Mouse (Mus musculus) thymus, postnatal 0 days (tissue): ENCODE measurements at regions not wholly inside any gene's neighbourhood (a gene's known extent, or its start where the extent isn't known, plus 50 kb on each side); places are given as distances from the start of the nearest gene placed in this dataset.

Experiments
- DNase-seq: peaks from one replicate; pipeline ENCODE4 v3.0.0-alpha.2; 2015; ENCODE audit warnings: low spot score

- no peak for DNase-seq
These were observed 233.2 kb downstream of the Plpp3 start for GRCm38 (mm10) chr4:105390378-105390777.

DNA sequence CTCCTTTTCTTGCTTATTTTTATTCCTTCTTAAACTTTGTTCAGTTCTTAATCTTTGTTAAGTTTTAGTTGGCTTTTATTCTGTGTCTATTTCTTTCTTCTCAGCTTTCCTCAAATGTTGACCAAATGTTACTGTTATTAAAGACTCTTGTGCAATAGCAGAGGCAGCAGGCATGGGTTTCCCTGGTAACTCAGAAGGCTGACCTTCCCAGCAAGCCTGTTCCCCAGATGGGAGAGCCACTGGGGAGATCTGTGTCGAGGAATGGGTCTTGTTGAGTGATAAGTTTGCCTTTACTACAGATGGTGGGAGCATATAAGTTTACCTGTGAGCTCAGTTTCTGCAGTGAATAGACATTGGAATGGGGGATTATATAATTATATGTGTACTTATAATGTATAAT lies 237.2 kb downstream of the Plpp3 start:
- DNase-seq: no peak

- DNase-seq: no peak
These were observed 240.3 kb downstream of the Plpp3 start for GRCm38 (mm10) chr4:105397451-105397850.

- no peak for DNase-seq
These were observed 244.9 kb downstream of the Plpp3 start for GRCm38 (mm10) chr4:105402021-105402420.

DNA sequence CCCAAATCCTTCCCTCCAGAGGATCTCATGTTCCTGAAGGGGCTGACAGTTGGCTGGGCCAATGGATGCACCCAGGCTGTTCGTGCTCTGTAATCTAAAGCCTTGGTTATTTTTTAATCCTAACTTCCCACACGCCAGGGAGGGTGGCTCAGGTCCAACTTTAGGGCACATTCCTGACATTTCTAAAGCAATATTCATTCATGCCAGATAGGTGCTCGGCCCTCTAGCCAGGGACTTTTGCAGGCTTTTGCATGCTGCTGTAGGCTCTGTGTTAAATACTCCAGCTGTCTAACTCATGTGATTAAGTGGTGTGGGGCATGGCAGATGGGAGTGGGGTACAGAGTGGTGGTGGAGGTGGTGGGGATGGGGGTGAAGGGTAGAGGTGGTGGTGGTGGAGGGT lies 246.0 kb downstream of the Plpp3 start:
- no peak for DNase-seq

- no peak for DNase-seq
These were observed 246.5 kb downstream of the Plpp3 start for GRCm38 (mm10) chr4:105403686-105404085.

GRCm38 (mm10) chr4:105405728-105406127 lies 248.6 kb downstream of the Plpp3 start:
- DNase-seq: no peak

GRCm38 (mm10) chr4:105406786-105407464 lies 249.8 kb downstream of the Plpp3 start:
- DNase-seq: no peak

GRCm38 (mm10) chr4:105408896-105409295 lies 251.7 kb downstream of the Plpp3 start:
- no peak for DNase-seq

- no peak for DNase-seq
These were observed 260.0 kb downstream of the Plpp3 start for GRCm38 (mm10) chr4:105417166-105417565.

- DNase-seq: no peak
These were observed 265.3 kb downstream of the Plpp3 start for GRCm38 (mm10) chr4:105422466-105422865.

- DNase-seq: no peak
These were observed 266.6 kb downstream of the Plpp3 start for GRCm38 (mm10) chr4:105423727-105424201.

DNA sequence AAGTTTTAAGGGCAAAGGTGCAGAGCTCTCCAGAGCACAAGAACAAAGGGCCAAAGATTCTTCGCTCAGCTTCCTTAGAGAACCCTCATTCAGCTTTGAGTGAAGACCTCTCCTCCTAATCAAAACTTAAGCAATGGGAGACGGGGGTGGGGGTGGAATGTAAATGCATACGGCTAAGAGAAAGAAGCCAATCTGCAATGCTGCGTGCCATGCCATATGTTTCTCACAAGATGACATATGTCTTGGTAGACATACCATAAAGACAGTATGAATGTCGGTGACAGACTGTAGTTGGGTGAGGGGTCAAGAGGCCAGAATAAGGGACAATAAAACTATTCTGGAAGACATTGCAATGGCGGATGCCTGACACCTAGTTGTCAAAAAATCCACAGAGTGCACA lies 267.9 kb downstream of the Plpp3 start:
- no peak for DNase-seq

DNA sequence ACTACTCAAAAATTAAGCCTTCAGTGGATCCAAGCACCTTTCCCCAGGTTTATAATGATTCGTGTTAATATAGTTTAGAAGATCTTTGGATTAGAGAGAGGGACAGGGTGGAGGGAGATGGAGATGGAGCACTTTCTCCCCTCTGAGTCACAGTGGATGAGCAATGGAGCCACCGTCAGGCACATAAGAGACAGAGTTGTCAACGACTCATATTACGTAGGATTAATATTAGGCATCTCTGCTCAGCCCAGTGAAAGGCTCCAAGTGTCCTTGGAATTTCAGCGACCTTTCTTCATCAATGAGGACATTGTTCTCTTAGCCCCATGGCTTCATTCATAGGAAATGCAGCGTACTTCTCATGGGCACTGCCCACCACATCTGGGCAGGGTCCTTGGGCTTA lies 270.4 kb downstream of the Plpp3 start:
- DNase-seq: no peak

GRCm38 (mm10) chr4:105429381-105430100 lies 272.4 kb downstream of the Plpp3 start:
- DNase-seq: no peak

GRCm38 (mm10) chr4:105432461-105432860 lies 275.3 kb downstream of the Plpp3 start:
- DNase-seq: no peak

DNA sequence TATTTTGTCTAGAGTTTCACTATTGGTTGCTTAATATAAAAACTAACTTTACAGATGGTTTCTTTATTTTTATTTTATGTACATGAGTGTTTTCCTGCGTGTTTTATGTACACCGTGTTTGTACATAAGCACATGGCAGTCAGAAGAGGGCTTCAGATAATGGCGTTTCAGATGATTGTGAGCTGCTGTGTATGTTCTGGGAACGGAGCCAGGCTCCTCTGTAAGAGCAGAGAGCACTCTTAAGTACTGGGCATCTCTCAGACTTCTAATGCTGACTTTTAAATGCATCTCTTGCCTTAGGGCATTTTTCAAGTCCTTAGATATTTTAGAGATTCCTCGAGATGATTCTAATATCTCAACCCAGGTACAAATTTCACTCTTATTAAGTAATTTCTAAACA lies 280.0 kb downstream of the Plpp3 start:
- DNase-seq: no peak

- DNase-seq: no peak
These were observed 292.1 kb downstream of the Plpp3 start for GRCm38 (mm10) chr4:105449046-105449860.

DNA sequence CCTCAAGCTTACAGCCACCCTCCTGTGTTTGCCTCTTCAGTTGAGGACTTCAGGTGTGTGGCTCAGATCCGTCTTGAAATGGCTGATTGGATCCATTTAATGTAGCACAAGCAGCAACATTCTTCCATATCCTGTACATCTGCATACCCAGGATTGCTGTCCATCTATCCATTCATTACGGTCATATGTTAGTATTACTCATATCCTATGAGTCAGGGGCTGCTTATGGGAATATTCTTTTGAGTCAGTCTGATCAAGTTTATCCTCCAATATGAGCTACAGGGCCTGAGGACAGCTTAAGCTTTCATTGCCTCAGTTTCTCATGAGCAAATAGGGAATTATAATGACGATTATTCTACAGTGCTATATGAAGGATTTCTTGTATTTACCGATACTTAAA lies 293.7 kb downstream of the Plpp3 start:
- no peak for DNase-seq

- DNase-seq: no peak
These were observed 294.7 kb downstream of the Plpp3 start for GRCm38 (mm10) chr4:105451871-105452270.

DNA sequence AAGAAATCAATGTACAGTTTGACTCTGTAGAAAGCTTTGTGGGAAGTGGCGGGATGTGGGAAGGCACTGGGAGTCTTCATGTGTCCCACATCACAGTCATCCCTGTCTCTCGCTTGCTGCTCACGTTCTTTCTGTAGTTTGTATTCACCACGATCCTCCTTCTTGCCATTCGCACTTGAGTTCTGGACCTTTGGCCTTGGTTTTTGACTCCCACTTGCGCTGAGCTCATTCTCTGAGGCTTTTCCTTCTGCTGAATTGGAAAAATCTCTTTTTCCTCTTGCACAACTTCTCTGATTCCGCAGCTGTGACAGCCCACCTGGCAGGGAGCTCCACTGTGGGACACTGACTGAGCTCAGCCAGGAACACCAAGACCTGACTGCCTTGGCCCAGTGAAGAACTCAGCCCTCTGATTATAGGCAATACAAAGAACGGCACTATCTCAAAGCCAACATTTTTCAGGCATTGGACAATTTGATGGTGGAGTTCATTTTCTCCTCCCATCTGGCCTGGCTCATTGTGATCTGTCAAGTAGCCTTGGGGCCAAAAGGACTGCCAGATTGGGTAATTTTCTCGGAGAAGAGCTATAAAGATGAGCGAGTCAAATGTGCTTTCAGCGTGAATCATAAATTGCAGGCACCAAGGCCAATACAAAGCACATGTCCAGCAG lies 299.9 kb downstream of the Plpp3 start:
- DNase-seq: no peak
